Mouse (Mus musculus) spleen, adult 2 months (tissue): ENCODE data around the gene Pros1.

Experiments used
- CTCF ChIP-seq: fragments of 200-500 bp; IDR thresholded peaks from 2 replicates; pipeline ENCODE4 v1.5.1; 2011; ENCODE audit warnings: mild to moderate bottlenecking, inconsistent platforms; ENCODE audit not compliant: insufficient read depth, insufficient read length, insufficient replicate concordance; ENCODE audit errors: extremely low read depth
- POLR2A ChIP-seq: fragments of 200-500 bp; IDR thresholded peaks from 2 replicates; pipeline ENCODE4 v1.6.1; 2011; ENCODE audit warnings: low read depth, low read length, inconsistent platforms

- TF ChIP-seq CTCF (no peak), POLR2A (no peak)
These were observed 57.3 kb downstream of the Pros1 start for GRCm38 (mm10) chr16:62911364-62911763.
